Mouse (Mus musculus) cerebellum, adult 2 months (tissue): ENCODE data around the gene Rufy3.

ENCODE experiments used
- CTCF ChIP-seq: fragments of 200-500 bp; IDR thresholded peaks from 2 replicates; pipeline ENCODE4 v1.5.1; 2011; ENCODE audit warnings: low read depth, mild to moderate bottlenecking, control low read depth, low read length, moderate library complexity, borderline replicate concordance; ENCODE audit not compliant: insufficient read depth
- POLR2A ChIP-seq: fragments of 200-500 bp; IDR thresholded peaks from 2 replicates; pipeline ENCODE4 v1.6.1; 2011; ENCODE audit warnings: low read length, control low read depth, borderline replicate concordance; ENCODE audit not compliant: insufficient read depth

DNA sequence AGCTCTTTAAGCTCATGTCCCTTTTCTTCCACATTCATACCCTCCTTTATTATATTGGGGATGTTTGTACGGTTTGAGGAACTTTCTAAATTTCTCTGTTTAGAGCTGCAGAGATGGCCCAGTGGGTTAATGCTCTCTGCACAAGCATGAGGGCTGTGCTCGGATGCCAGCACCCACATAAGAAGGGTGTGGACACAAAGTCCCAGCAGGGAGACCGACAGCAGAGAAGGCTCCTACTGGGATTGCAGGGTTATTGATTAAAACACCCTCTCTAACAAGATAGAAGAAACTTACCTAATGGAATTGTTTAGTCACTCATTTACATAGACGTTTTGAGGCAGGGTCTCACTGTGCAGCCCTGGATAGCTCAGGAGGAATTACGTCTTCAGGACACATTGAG is 23.6 kb downstream of the Rufy3 start:
- no peak for TF ChIP-seq CTCF
- no peak for TF ChIP-seq POLR2A
